Mouse (Mus musculus) lung, postnatal 0 days (tissue): Measurements from ENCODE around the gene Ablim1. TPM values are rescaled to one million over a fixed set of nuclear protein-coding genes. Genes with fewer than 3 reads are reported as not detected.

Experiments
- ATAC-seq: fragments of 200-750 bp; cut with Nextera tagmentation; 2 replicates; pipeline ENCODE4 v1.8.0; 2017; ENCODE audit warnings: moderate library complexity
- DNase-seq: peaks from one replicate; pipeline ENCODE4 v3.0.0-alpha.2; 2016; ENCODE audit warnings: low spot score
- H3K27ac ChIP-seq: fragments of 300-500 bp; sonication (generic); 2 replicates; pipeline ENCODE4 v1.5.1; 2014; ENCODE audit warnings: antibody characterized with exemption, mild to moderate bottlenecking, low read length, mixed read lengths
- H3K27me3 ChIP-seq: fragments of 300-500 bp; sonication (generic); replicated peaks from 2 replicates; pipeline ENCODE4 v1.6.1; 2014; ENCODE audit warnings: low read length, mixed read lengths; ENCODE audit not compliant: insufficient read depth
- H3K36me3 ChIP-seq: fragments of 300-500 bp; sonication (generic); 2 replicates; pipeline ENCODE4 v1.6.1; 2014; ENCODE audit warnings: low read length, mixed read lengths; ENCODE audit not compliant: insufficient read depth
- H3K4me1 ChIP-seq: fragments of 300-500 bp; sonication (generic); 2 replicates; pipeline ENCODE4 v1.6.1; 2014; ENCODE audit warnings: antibody characterized with exemption, low read depth, low read length, mixed read lengths; ENCODE audit not compliant: insufficient read depth
- H3K4me2 ChIP-seq: fragments of 300-500 bp; sonication (generic); replicated peaks from 2 replicates; pipeline ENCODE4 v1.6.1; 2014; ENCODE audit warnings: low read depth, mild to moderate bottlenecking, low read length, moderate library complexity, mixed read lengths
- H3K4me3 ChIP-seq: fragments of 300-500 bp; sonication (generic); 2 replicates; pipeline ENCODE4 v1.5.1; 2014; ENCODE audit warnings: low read depth, low read length
- H3K9ac ChIP-seq: fragments of 300-500 bp; sonication (generic); replicated peaks from 2 replicates; pipeline ENCODE4 v1.6.1; 2014; ENCODE audit warnings: low read depth, mild to moderate bottlenecking
- H3K9me3 ChIP-seq: fragments of 300-500 bp; sonication (generic); 2 replicates; pipeline ENCODE4 v1.6.1; 2016; ENCODE audit warnings: low read length, mixed read lengths
- CTCF ChIP-seq: IDR thresholded peaks from 2 replicates; pipeline ENCODE4 v1.5.1; 2016; ENCODE audit warnings: antibody characterized with exemption, mild to moderate bottlenecking
- EP300 ChIP-seq: IDR thresholded peaks from 2 replicates; pipeline ENCODE4 v1.6.1; 2016; ENCODE audit warnings: antibody characterized with exemption, mild to moderate bottlenecking, control low read depth
- WGBS: fragments of 180-500 bp; shearing (Covaris S2); extraction: QIAGEN DNeasy Blood & Tissue Kit; methylation state at CpG from one replicate; pipeline ENCODE4 v1.1.7; 2014; 5-methylcytosine and 5-hydroxymethylcytosine counted together
- polyA plus RNA-seq: library from polyadenylated mRNA; unstranded; fragments of >200 nt; fragmentation: Nextera tagmentation; extraction: Ambion mirVana; gene quantifications from 2 replicates; pipeline ENCODE4 v1.2.1, GENCODE M21; 2015

The Ablim1 gene
- polyA plus RNA-seq, 1 experiment from 2014 or later, result 50.1 TPM

DNA sequence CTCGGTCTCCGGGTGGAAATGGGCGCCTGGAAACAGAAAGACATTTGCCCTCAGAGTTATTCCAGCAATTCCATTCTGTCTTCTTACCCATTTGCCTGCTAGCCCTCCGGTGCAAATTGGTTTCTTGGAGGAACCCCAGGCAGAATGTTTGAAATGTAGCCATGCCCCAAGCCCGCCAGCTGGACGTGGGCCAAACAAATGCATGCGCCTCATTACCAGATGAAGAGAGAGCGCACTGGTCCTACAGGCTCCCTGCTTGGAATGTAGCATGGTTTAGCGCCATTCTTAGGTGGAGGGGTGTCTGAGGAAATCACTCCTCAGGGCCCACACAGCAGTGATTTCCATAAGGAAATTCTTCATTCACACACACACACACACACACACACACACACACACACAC, 162.4 kb downstream of the Ablim1 start:
- Histone ChIP-seq H3K4me3 (no peak overlapping the region), H3K9ac (no peak overlapping the region), H3K27me3 (no peaks in the 10 kb centered on the region), H3K27ac (no peak overlapping the region), H3K4me2 (no peak overlapping the region), H3K36me3 (0 out of 2 replicates have a peak, but pooled peaks cover 14% of the 10 kb centered on the region), H3K9me3 (no peaks in the 10 kb centered on the region), H3K4me1 (no peaks in the 10 kb centered on the region)
- no peak for DNase-seq
- no peak for ATAC-seq
- no peak for TF ChIP-seq CTCF
- TF ChIP-seq EP300, result no peak
- 31% methylated on average over 9 of the region's 9 CpGs for WGBS

DNA sequence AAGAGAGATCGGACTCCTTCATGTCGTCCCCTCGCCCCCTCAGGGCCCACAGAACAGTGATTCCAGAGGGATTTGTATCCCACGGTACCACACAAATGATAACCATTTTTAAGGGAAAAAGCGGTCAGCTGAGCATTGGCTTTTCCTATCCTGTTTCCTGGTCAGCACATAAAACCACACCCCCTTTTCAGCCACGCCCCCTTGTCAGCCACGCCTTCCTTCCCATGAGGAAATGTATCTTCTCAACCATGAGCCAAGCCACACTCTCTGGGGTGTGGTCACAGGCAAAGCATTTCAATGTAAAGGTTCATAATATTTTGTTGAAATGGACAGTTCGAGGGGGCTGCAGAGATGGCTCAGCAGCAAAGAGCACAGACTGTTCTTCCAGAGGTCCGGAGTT, 163.2 kb downstream of the Ablim1 start:
- no peak for TF ChIP-seq CTCF
- no peak for TF ChIP-seq EP300
- DNase-seq (no peak), ATAC-seq (no peak)
- Histone ChIP-seq H3K4me2 (no peak overlapping the region), H3K36me3 (0 out of 2 replicates have a peak, but pooled peaks cover 14% of the 10 kb centered on the region), H3K27ac (no peak overlapping the region), H3K9ac (no peak overlapping the region), H3K27me3 (no peaks in the 10 kb centered on the region), H3K4me1 (no peaks in the 10 kb centered on the region), H3K9me3 (no peaks in the 10 kb centered on the region), H3K4me3 (no peak overlapping the region)
- WGBS, result 85% methylated on average over 9 of the region's 9 CpGs

DNA sequence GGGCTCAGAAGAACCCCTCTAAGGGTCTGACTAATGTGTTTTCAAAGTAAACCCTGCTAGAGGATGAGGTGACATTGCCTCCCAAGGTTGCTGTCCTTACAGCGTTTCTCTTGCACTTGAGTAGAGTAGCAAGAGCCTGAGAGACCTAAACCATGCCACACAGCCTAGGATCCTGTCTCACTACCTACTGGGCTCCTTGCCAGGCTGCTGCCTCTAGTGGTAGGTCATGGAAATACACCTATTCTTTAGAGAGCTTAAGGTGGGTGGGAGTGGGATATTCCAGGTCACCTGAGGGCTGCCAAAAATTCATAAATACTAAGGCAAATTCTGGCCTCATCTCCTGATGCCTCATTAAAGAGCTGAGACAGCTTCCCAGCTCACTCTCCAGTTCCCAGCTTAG, 164.4 kb downstream of the Ablim1 start:
- no peak overlapping the region for H3K27ac ChIP-seq
- no peak overlapping the region for H3K9ac ChIP-seq
- ATAC-seq (peak; percentile 50), DNase-seq (peak; percentile 43)
- no peaks in the 10 kb centered on the region for H3K9me3 ChIP-seq
- TF ChIP-seq CTCF (peak; percentile 86), EP300 (no peak)
- H3K36me3 ChIP-seq, result 0 out of 2 replicates have a peak, but pooled peaks cover 18% of the 10 kb centered on the region
- H3K27me3 ChIP-seq, result no peaks in the 10 kb centered on the region
- WGBS, result 33% methylated on average over 1 of the region's 1 CpGs
- no peak overlapping the region for H3K4me3 ChIP-seq
- no peaks in the 10 kb centered on the region for H3K4me1 ChIP-seq
- no peak overlapping the region for H3K4me2 ChIP-seq

DNA sequence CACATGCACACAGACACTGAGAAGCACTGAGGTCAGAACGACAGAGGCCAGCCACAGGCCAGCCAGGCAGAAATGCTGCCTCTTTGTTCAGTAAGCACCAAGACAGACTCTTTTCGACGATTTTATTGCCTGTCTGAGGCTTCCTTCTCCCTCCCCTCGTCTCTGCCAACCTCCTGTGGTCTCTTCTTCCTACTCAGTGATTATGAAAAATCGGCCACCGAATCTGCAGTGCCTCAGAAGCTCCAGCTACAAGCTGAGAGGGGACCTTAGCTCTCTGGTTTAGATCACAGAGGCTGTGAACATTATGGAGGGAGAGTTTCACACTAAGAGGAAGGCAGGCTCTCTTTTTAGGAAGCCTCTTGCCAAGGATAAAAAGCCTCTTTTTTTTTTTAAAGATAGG, 167.0 kb downstream of the Ablim1 start:
- ATAC-seq (no peak), DNase-seq (no peak)
- H3K4me2 ChIP-seq, result no peak overlapping the region
- no peaks in the 10 kb centered on the region for H3K9me3 ChIP-seq
- TF ChIP-seq EP300, result no peak
- TF ChIP-seq CTCF, result no peak
- no peaks in the 10 kb centered on the region for H3K4me1 ChIP-seq
- H3K9ac ChIP-seq, result no peak overlapping the region
- WGBS, result 30% methylated on average over 6 of the region's 6 CpGs
- no peak overlapping the region for H3K27ac ChIP-seq
- H3K4me3 ChIP-seq, result no peak overlapping the region
- 0 out of 2 replicates have a peak, but pooled peaks cover 15% of the 10 kb centered on the region for H3K36me3 ChIP-seq
- no peaks in the 10 kb centered on the region for H3K27me3 ChIP-seq

DNA sequence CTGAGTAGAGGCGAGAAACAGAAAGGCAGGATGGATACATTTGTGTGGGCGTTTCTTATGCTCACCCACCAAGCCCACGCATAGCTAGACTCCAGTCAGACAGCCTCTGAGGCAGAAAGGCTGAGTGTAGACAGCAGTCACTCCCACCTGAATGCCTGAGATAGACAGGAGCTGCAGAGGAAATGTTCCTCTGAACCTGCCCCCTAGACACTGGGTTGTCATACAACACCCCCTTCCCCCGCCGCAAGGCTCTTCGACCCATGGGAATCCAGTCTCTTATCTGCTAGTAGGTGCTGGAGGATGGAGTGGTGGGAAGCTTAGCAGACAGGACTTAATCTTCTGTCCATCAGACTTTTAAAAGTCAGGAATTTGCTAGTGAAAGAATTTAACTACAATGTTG, 167.8 kb downstream of the Ablim1 start:
- Histone ChIP-seq H3K4me3 (no peak overlapping the region), H3K4me2 (no peak overlapping the region), H3K9me3 (no peaks in the 10 kb centered on the region), H3K36me3 (0 out of 2 replicates have a peak, but pooled peaks cover 15% of the 10 kb centered on the region), H3K27me3 (no peaks in the 10 kb centered on the region), H3K9ac (no peak overlapping the region), H3K4me1 (no peaks in the 10 kb centered on the region), H3K27ac (no peak overlapping the region)
- DNase-seq, result no peak
- no peak for ATAC-seq
- no peak for TF ChIP-seq CTCF
- TF ChIP-seq EP300, result no peak
- WGBS, result 55% methylated on average over 6 of the region's 6 CpGs

DNA sequence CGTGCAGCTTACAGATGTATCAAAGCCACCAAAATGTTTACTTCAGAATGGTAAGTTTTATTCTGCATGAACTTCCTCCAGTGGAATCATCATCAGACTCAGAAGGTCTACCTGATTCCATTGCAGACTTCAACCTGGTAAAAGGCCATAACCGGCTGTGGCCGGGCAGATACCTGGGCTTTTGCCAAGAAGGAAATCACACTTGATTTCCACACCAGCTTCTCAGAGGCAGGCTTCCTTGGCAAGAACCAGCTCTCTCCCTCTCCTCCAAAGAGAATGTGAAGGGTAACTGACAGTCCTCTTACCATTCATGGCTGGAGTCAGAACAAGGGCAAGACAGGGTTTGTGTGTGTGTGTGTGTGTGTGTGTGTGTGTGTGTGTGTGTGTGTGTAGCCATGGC, 171.1 kb downstream of the Ablim1 start:
- Histone ChIP-seq H3K9me3 (no peaks in the 10 kb centered on the region), H3K9ac (no peak overlapping the region), H3K27me3 (no peaks in the 10 kb centered on the region), H3K4me3 (no peak overlapping the region), H3K36me3 (0 out of 2 replicates have a peak, but pooled peaks cover 4% of the 10 kb centered on the region), H3K4me1 (no peaks in the 10 kb centered on the region), H3K4me2 (no peak overlapping the region), H3K27ac (no peak overlapping the region)
- ATAC-seq (no peak), DNase-seq (no peak)
- TF ChIP-seq CTCF (no peak), EP300 (no peak)
- 25% methylated on average over 3 of the region's 3 CpGs for WGBS
